15 mouse cellular contexts compared by ENCODE assay signal in the genomic region with DNA sequence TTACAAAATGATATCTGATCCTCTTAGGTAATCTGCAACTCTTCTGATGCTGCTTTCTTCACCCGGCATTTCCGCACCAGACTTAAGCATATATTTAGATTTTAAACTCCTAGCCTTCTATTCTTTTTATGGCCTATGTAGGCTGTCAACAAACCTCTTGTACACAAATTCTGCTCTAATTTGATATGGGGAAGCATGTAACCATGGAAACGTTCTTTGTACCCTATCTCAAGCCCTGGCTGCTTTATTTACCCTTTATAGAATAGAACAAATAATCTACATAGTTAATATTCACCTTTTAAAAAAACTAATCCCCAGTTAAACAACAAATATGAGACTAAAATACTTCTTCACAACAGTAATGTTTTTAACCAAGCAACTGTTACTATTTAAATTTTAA.
"Had no signal": no experiment of that assay in that cellular context is flagged by ENCODE, and none has a peak within 500 bp of the region (broad histone marks: within the 10 kb centered on the region; RNA-seq: fewer than 3 reads in every experiment).

No protein-coding gene starts in this region.

- H3K4me2 ChIP-seq: limb, embryonic 12.5 days; liver, embryonic 15.5 days; lung, embryonic 15.5 days; stomach, embryonic 15.5 days had no signal

- H3K9ac ChIP-seq: limb, embryonic 12.5 days; liver, embryonic 15.5 days; lung, embryonic 15.5 days; stomach, embryonic 15.5 days had no signal

- H3K4me3 ChIP-seq: limb, embryonic 12.5 days; liver, embryonic 15.5 days; lung, embryonic 15.5 days; megakaryocyte, embryonic 14.5 days; stomach, embryonic 15.5 days had no signal

- H3K4me1 ChIP-seq: limb, embryonic 12.5 days; liver, embryonic 15.5 days; lung, embryonic 15.5 days; megakaryocyte, embryonic 14.5 days; stomach, embryonic 15.5 days had no signal

- H3K27me3 ChIP-seq: limb, embryonic 12.5 days; liver, embryonic 15.5 days; lung, embryonic 15.5 days; megakaryocyte, embryonic 14.5 days; stomach, embryonic 15.5 days had no signal

- H3K36me3 ChIP-seq: limb, embryonic 12.5 days; liver, embryonic 15.5 days; lung, embryonic 15.5 days; stomach, embryonic 15.5 days had no signal

- DNase-seq: kidney, adult 8-10 months; kidney, postnatal 25 days; layer of hippocampus, adult 9-11 months; liver; lung, postnatal 14 days; midbrain, embryonic 14.5 days; right cerebral cortex, postnatal 14 days; thymus, adult 2 months; thymus, postnatal 25 days had no signal

- H3K27ac ChIP-seq: limb, embryonic 12.5 days; liver, embryonic 15.5 days; lung, embryonic 15.5 days; macrophage; stomach, embryonic 15.5 days had no signal

- H3K9me3 ChIP-seq: limb, embryonic 12.5 days; liver, embryonic 15.5 days; lung, embryonic 15.5 days; megakaryocyte, embryonic 14.5 days; stomach, embryonic 15.5 days had no signal
